Mouse (Mus musculus): Measurements from ENCODE around the gene Pwwp2b.

The Pwwp2b gene

GRCm38 (mm10) chr7:139296552-139297100, 48.3 kb downstream of the Pwwp2b start:
- no peak for DNase-seq (ENCODE audit: low read depth, low spot score)

GRCm38 (mm10) chr7:139298446-139298845, 50.2 kb downstream of the Pwwp2b start:
- no peak for DNase-seq (ENCODE audit: low read depth, low spot score)

DNA sequence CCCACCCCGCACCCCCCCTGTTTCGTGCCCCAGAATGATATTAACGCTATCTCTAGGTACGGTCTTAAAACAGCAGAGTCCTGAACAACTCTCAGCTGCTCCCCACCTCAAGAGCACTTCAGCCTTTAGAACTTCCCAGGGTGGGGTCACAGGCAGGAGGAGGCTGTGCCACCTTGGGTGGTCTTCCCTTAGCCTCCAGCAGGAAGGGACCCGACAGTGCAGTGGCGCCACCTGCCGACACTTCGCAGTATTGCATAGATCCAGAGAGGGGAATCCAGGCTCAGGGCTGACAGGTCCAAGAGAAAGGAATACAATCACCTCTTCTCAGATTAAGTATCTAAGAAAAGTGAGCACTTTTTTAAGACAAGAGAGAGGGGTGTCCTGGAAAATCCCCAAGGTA, 51.1 kb downstream of the Pwwp2b start:
- peak; percentile 69 for DNase-seq (ENCODE audit: low read depth, low spot score)

DNA sequence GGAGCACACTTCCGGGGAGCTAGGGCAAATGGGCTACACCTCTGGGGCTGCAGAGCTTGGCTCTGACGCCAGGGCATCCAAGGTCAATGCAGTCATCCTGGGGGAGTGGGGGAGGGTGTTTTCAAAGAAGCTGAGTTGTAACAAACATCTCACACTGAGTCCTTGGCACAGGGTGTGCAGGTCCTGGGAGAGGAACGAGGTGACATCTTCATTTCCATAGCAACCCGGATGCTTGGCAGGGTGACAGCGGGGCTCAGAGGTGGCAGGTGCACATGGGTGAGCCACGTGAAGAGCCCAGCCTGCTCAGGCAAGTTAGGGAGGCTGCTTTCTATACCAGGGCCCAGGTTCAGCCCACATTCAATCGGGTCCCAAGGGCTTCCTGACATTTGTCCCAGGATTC, 52.1 kb downstream of the Pwwp2b start:
- no peak for DNase-seq (ENCODE audit: low read depth, low spot score)

- no peak for DNase-seq (ENCODE audit: low read depth, low spot score)
Observed at GRCm38 (mm10) chr7:139301505-139301904, 53.2 kb downstream of the Pwwp2b start.

GRCm38 (mm10) chr7:139302314-139302713, 54.0 kb downstream of the Pwwp2b start:
- DNase-seq (ENCODE audit: low read depth, low spot score), result no peak

DNA sequence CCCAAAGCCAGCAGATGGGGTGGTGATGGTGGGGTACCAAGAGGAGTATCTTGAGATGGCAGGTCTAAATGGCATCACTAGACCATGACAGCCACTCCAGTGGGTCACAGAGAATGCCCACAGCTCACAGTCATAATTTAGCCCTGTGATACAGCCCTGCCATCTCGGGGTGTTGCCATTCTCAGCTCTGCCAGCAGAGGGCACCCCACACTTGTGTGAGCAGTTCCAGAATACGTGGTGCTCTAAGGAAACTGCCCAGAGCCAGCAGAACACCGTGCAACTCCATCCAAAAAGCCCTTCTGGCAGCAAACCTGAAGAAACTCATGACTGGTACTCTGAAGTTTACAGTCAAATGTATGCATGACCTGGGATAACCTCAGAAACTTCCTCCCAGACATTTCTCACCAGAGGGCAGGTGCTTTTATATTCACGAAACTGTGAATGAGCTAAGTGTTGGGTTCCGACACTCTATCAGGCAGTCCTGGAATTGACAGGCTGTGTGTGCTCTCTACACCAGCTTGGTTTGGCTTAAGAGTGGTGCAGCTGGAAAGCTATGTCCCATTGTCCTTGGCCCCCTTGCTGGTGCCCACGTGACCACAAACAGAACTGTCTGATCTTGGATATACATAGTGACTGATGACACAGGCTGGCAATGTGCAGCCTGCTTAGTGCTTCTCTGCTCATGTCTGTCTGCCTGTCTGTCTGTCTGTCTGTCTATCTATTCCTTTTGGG, 55.2 kb downstream of the Pwwp2b start:
- peak; percentile 73 for DNase-seq (ENCODE audit: low read depth, low spot score)

DNA sequence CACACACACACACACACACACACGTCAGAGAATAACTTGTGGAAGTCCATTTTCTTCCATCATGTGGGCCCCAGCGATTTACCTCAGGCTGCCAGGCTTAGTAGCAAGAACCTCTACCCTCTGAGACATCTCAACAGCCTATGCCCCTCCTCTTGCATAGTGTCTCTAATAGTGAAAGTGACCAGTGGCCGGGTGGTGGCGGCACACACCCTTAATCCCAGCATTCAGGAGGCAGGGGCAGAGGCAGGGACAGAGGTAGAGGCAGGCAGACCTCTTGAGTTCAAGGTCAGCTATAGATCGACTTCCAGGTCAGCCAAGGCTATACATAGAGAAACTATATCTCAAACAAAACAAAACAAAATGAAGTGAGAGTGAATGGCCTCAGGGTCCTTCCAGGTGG, 56.0 kb downstream of the Pwwp2b start:
- no peak for DNase-seq (ENCODE audit: low read depth, low spot score)

DNA sequence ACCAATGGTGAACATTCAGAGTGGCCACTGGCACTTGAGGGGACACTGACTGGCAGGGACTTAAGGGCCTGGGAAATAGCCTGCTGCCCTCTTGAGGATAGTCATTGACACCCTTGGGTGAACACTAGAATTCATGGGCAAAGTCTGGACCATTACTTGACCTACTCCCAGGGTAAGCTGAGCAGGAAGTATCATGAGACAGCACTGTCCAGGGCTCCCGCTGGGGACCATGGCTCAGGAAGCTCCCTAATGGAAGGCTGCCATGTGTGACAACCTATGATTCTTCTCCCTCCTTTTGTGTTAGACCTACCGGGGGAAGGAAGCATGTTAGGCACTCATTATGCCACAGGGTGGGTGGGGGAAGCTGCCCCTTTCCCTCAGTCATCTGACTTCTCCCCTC, 58.8 kb downstream of the Pwwp2b start:
- DNase-seq (ENCODE audit: low read depth, low spot score), result no peak

DNA sequence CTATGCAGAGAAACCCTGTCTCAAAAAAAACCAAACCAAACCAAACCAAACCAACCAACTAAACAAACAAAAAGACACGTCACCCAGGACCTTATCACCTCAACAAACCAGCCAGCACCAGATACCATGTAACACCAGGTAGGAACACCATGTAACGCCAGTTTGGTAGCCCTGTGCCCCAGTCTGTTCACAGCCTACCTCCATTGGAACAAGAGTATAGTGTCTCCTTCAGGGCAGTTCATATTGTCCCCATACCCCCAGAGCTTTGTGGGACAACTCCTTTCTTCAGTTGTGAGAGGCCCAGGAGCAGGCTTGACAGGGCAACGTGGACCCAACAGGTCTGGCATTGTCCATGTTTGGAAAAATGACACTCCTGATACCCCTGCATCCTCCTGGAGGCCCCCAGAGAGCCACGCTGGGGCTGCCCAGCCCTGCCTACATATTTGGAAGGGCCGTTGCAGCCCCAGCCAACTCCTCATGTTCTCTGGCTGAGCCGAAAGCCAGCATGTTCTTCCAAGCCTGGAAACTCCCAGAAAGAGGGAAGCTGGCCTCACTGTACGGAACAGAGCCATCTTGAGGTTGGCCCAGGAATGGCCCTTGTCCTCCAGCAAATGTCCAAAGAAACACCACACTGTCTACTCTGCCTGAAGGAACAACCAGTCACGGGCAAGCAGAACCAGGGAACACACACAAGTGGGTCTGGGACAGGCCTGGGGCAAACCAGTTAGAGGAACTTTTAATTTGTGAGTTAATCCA, 60.0 kb downstream of the Pwwp2b start:
- DNase-seq (ENCODE audit: low read depth, low spot score), result no peak

GRCm38 (mm10) chr7:139309106-139309505, 60.8 kb downstream of the Pwwp2b start:
- DNase-seq (ENCODE audit: low read depth, low spot score), result no peak

DNA sequence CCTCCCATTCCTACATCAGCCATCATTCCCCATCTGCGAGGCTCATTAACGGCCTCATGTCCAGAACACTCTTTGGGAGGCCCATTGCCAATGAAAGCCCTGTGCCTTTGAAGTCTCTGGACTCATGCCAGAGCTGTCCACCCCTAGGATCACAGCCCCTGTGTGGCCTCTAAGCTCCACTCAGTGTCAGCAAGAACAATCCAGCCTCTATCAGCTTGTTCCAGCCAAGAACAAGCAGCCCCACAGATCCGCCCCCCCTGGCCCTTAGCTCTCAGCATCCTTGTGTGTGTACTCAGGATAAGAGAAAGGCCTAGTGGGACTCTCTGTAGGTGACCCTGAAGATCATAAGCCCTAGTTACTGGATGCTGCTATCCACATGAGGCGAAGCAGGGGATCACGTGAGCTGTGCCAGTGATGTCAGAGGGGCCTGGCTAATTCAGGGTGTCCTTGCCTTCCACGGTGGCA, 62.2 kb downstream of the Pwwp2b start:
- no peak for DNase-seq (ENCODE audit: low read depth, low spot score)

GRCm38 (mm10) chr7:139312686-139313085, 64.4 kb downstream of the Pwwp2b start:
- no peak for DNase-seq (ENCODE audit: low read depth, low spot score)

- DNase-seq (ENCODE audit: low read depth, low spot score), result no peak
Observed at GRCm38 (mm10) chr7:139313413-139313812, 65.1 kb downstream of the Pwwp2b start.

GRCm38 (mm10) chr7:139314716-139315115, 66.4 kb downstream of the Pwwp2b start:
- DNase-seq (ENCODE audit: low read depth, low spot score), result no peak

- DNase-seq (ENCODE audit: low read depth, low spot score), result no peak
Observed at GRCm38 (mm10) chr7:139319006-139319411, 70.7 kb downstream of the Pwwp2b start.
